Mouse (Mus musculus) kidney, postnatal 10 days (tissue): ENCODE measurements around the gene Cltb.

ENCODE experiments used
- DNase-seq: peaks from one replicate; pipeline ENCODE4 v3.0.0; 2021; ENCODE audit warnings: mixed read lengths

Cltb gene

GRCm38 (mm10) chr13:54560608-54561007 lies 50.5 kb downstream of the Cltb start:
- DNase-seq, result no peak

DNA sequence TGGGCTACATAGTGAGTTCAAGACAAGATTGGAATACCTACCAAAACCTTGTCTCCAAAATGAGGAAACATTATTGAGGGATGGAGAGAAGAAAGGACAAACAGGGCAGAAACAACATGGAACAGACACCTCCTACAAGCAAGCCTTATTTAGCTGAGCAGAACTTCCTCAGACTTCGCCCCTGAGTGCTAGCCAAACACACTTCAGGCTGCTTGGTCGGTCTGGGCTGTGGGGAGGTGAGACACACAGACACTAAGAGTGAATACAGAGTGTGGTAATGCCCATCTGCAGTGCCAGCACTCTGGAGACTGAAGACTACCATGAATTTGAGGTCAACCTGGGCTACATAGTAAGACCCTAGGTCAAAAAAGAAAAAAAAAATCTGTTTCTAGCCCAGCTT lies 51.5 kb downstream of the Cltb start:
- DNase-seq, result no peak

DNA sequence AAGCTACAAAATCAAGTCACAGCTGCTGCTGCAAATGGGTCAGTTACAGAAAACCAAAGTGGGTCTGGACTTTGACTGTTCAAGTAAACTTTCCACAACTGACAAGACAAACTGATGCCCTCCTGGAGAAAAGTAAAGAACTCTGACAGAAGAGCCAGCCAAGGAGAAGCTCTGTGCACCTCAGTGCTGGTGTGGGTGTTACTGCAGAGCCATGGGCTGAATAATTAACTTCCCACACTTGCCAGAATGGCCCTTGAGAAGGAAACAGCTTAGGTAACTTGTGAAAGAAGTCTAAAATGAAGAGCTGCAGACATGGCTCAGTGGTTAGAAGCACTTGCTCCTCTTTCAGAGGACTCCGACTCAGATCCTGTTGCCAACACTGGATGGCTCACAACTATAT lies 53.5 kb downstream of the Cltb start:
- no peak for DNase-seq

GRCm38 (mm10) chr13:54556796-54557195 lies 54.3 kb downstream of the Cltb start:
- DNase-seq, result peak; percentile 35

DNA sequence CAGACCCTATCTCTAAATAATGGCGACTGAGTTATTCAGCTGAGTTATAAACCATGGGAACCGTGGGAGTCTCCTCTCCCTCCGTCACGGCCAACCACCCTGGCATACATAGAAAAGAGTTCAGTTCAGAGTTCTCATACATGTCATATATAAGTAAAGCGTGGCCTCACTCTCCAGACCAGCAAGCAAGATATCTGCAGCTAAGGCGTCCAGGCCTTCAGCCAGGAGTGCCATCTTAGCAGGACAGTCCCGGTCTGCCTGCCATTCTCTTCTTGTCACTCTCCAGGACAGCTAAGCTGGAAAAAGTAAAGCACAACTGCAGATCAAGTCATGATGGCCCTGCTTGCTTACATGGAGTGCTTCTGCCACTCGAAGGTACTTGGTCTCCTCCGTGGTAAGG lies 55.0 kb downstream of the Cltb start:
- no peak for DNase-seq

DNA sequence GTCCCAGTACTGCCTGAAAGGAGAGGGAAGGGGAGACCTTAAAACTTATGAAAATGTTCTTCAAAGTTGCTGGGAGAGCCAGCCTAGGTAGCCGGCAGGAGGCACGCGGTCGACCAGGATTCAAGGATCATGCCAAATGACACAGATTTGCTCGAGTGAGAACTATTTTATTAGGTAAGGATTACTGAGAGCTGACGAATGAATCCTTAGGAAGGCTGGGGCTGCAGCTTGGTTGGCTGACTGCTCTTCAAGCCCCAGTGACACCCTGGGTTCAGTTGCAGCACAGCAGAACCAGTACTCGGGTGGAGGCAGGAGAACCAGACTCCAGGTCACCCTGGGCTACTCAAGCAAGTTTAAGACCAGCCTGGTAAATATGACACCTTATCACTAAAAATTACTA lies 63.1 kb downstream of the Cltb start:
- no peak for DNase-seq
